Mouse (Mus musculus) liver, adult 2 months (tissue): ENCODE measurements around the gene Ncapg2. TPM values are rescaled to one million over a fixed set of nuclear protein-coding genes. Genes with fewer than 3 reads are reported as not detected.

Experiments
- DNase-seq: peaks from one replicate; pipeline ENCODE4 v3.0.0-alpha.2; 2011; ENCODE audit warnings: low read depth, low spot score; ENCODE audit errors: extremely low read depth
- H3K27ac ChIP-seq: fragments of 200-500 bp; replicated peaks from 2 replicates; pipeline ENCODE4 v1.5.1; 2012; ENCODE audit warnings: low read depth, mild to moderate bottlenecking, control low read depth, inconsistent platforms, low read length; ENCODE audit not compliant: insufficient read depth
- H3K27me3 ChIP-seq: fragments of 200-500 bp; 2 replicates; pipeline ENCODE4 v1.6.1; 2012; ENCODE audit warnings: mild to moderate bottlenecking, moderate library complexity, low read length, inconsistent platforms; ENCODE audit not compliant: control insufficient read depth, insufficient read depth
- H3K36me3 ChIP-seq: fragments of 200-500 bp; 2 replicates; pipeline ENCODE4 v1.6.1; 2012; ENCODE audit warnings: low read length, inconsistent platforms; ENCODE audit not compliant: control insufficient read depth, insufficient read depth
- H3K4me1 ChIP-seq: fragments of 200-500 bp; 2 replicates; pipeline ENCODE4 v1.6.1; 2011; ENCODE audit warnings: low read length; ENCODE audit not compliant: control insufficient read depth, insufficient read depth
- H3K4me3 ChIP-seq: fragments of 200-500 bp; 2 replicates; pipeline ENCODE4 v1.5.1; 2011; ENCODE audit warnings: low read depth, mild to moderate bottlenecking, control low read depth, low read length, moderate library complexity; ENCODE audit not compliant: insufficient read depth
- H3K79me2 ChIP-seq: fragments of 200-500 bp; 2 replicates; pipeline ENCODE4 v1.6.1; 2012; ENCODE audit warnings: inconsistent platforms, mild to moderate bottlenecking, low read length, moderate library complexity; ENCODE audit not compliant: control insufficient read depth, insufficient read depth
- H3K9ac ChIP-seq: fragments of 200-500 bp; 2 replicates; pipeline ENCODE4 v1.6.1; 2012; ENCODE audit warnings: low read depth, mild to moderate bottlenecking, control low read depth, inconsistent platforms, low read length
- CTCF ChIP-seq: fragments of 200-500 bp; IDR thresholded peaks from 2 replicates; pipeline ENCODE4 v1.5.1; 2011; ENCODE audit warnings: low read depth, low read length, control low read depth
- POLR2A ChIP-seq: fragments of 200-500 bp; IDR thresholded peaks from 2 replicates; pipeline ENCODE4 v1.6.1; 2011; ENCODE audit warnings: low read length, control low read depth; ENCODE audit not compliant: insufficient read depth; ENCODE audit errors: extremely low read depth
- WGBS: fragments of 180-500 bp; shearing (Covaris S2); methylation state at CpG from one replicate; pipeline ENCODE4 v1.1.7; 2018; 5-methylcytosine and 5-hydroxymethylcytosine counted together
- polyA plus RNA-seq: library from polyadenylated mRNA; depleted of rRNA; stranded (reverse); fragments of >200 nt; gene quantifications from 2 replicates; pipeline ENCODE4 v1.2.3, GENCODE M21; 2012; rRNA removed
- total RNA-seq: library from RNA; depleted of rRNA; stranded (reverse); fragments of >200 nt; gene quantifications from 2 replicates; pipeline ENCODE4 v1.2.3, GENCODE M21; 2014; rRNA removed

Ncapg2 gene
- total and polyA plus RNA-seq, 2 experiments, result 0.21 to 2.1 TPM

GRCm38 (mm10) chr12:116512482-116512881 is 107.3 kb downstream of the Ncapg2 start:
- Histone ChIP-seq H3K79me2 (no peaks in the 10 kb centered on the region), H3K4me3 (no peak overlapping the region), H3K4me1 (no peaks in the 10 kb centered on the region), H3K36me3 (no peaks in the 10 kb centered on the region), H3K27me3 (no peaks in the 10 kb centered on the region), H3K9ac (no peak overlapping the region), H3K27ac (no peak overlapping the region)
- DNase-seq, result no peak
- WGBS, result 88% methylated on average over 1 of the region's 1 CpGs
- no peak for TF ChIP-seq POLR2A
- no peak for TF ChIP-seq CTCF

Other genes starting within 250 kb of the Ncapg2 start
- 2.9 and 3.6 TPM in 2 replicates for gene Wdr60, start 142.4 kb upstream of the Ncapg2 start, total RNA-seq
- 1.0 and 1.8 TPM in 2 replicates for gene Wdr60, start 142.4 kb upstream of the Ncapg2 start, polyA plus RNA-seq
- gene Gm11027, start 130.0 kb upstream of the Ncapg2 start, total RNA-seq, result not detected in 2 replicates
- not detected in 2 replicates for gene Gm11027, start 130.0 kb upstream of the Ncapg2 start, polyA plus RNA-seq
- gene Esyt2, start 124.2 kb upstream of the Ncapg2 start, total RNA-seq, result 25.8 and 27.7 TPM in 2 replicates
- 2.4 and 2.6 TPM in 2 replicates for gene Esyt2, start 124.2 kb upstream of the Ncapg2 start, polyA plus RNA-seq
- gene Ptprn2, start 80.3 kb downstream of the Ncapg2 start, total RNA-seq, result 0.13 TPM in 1 of 2 replicates, not detected in the other
- 0.06 TPM in 1 of 2 replicates, not detected in the other for gene Ptprn2, start 80.3 kb downstream of the Ncapg2 start, polyA plus RNA-seq